Comparison of ENCODE assay signal across 14 mouse cellular contexts in genomic region chr2:162219507-162219906, GRCm38 (mm10).
DNase-seq lines count a peak whose midpoint lies in the region; ATAC-seq and TF ChIP-seq lines count a peak whose summit lies in the region.
"Had no signal": no experiment of that assay in that cellular context is flagged by ENCODE, and none has a peak within 500 bp of the region (broad histone marks: within the 10 kb centered on the region; RNA-seq: fewer than 3 reads in every experiment).

No protein-coding gene starts in this region.

- H3K36me3 ChIP-seq in intestine, embryonic 16.5 days (ENCODE audit: control insufficient read depth, insufficient read depth, low read length) = no peaks in the 10 kb centered on the region
- no peaks in the 10 kb centered on the region for H3K36me3 ChIP-seq in midbrain, embryonic 10.5 days
- H3K36me3 ChIP-seq: heart, embryonic 15.5 days; neural tube, embryonic 12.5 days had no signal

- H3K9me3 ChIP-seq in intestine, embryonic 16.5 days (ENCODE audit: control insufficient read depth, low read length) = no peaks in the 10 kb centered on the region
- H3K9me3 ChIP-seq in midbrain, embryonic 10.5 days (replicated peaks) = no peaks in the 10 kb centered on the region
- H3K9me3 ChIP-seq: heart, embryonic 15.5 days; neural tube, embryonic 12.5 days had no signal

- 86% methylated on average over 4 of the region's 4 CpGs for WGBS in intestine, embryonic 16.5 days
- WGBS in midbrain, embryonic 10.5 days = 88% methylated on average over 4 of the region's 4 CpGs

- TF ChIP-seq CTCF in layer of hippocampus, adult 2 months (conservative IDR thresholded peaks at IDR 0.05) = no peak

- peak; percentile 66 for DNase-seq in cerebellum, adult 9-10 months
- DNase-seq in layer of hippocampus, adult 2 months (ENCODE audit: low spot score in 2 of 2) = peak; percentile 59 to 84
- DNase-seq in left cerebral cortex, postnatal 36 days (ENCODE audit: low spot score in 2 of 2) = peak; percentile 42 to 76
- no peak for DNase-seq in midbrain, embryonic 10.5 days (ENCODE audit: low spot score)
- DNase-seq: kidney, adult 11 months; thymus, postnatal 4 days had no signal

- no peak overlapping the region for H3K4me3 ChIP-seq in layer of hippocampus, adult 2 months
- no peak overlapping the region for H3K4me3 ChIP-seq in intestine, embryonic 16.5 days (ENCODE audit: low read length)
- no peak overlapping the region for H3K4me3 ChIP-seq in midbrain, embryonic 10.5 days
- H3K4me3 ChIP-seq: heart, embryonic 15.5 days; neural tube, embryonic 12.5 days had no signal

- intact Hi-C loops in left cerebral cortex, postnatal 36 days (cut with DNase I) = no loop called here

- no peaks in the 10 kb centered on the region for H3K27me3 ChIP-seq in intestine, embryonic 16.5 days (replicated peaks; ENCODE audit: control insufficient read depth, insufficient read depth, low read length)
- no peaks in the 10 kb centered on the region for H3K27me3 ChIP-seq in midbrain, embryonic 10.5 days (ENCODE audit: low read depth, poor library complexity, severe bottlenecking)
- H3K27me3 ChIP-seq: heart, embryonic 15.5 days; neural tube, embryonic 12.5 days had no signal

- 0 out of 2 replicates have a peak overlapping the region, but pooled peaks have one; percentile 1 for H3K27ac ChIP-seq in layer of hippocampus, adult 2 months
- no peak overlapping the region for H3K27ac ChIP-seq in intestine, embryonic 16.5 days (ENCODE audit: low read length)
- H3K27ac ChIP-seq in midbrain, embryonic 10.5 days (replicated peaks) = no peak overlapping the region
- H3K27ac ChIP-seq: heart, embryonic 15.5 days; macrophage; neural tube, embryonic 12.5 days had no signal

- peak; percentile 86 for ATAC-seq in cerebellum, adult (ENCODE audit: insufficient number of reproducible peaks, low FRiP score, low TSS enrichment)
- no peak for ATAC-seq in megakaryocyte-erythroid progenitor cell, adult 5-6 weeks (replicated peaks; ENCODE audit: low FRiP score, low TSS enrichment, poor library complexity, severe bottlenecking)
- ATAC-seq in intestine, embryonic 16.5 days = no peak
- ATAC-seq: activated CD4-positive, CD25-positive, alpha-beta regulatory T cell, adult 4 months had no signal

- no peak overlapping the region for H3K9ac ChIP-seq in intestine, embryonic 16.5 days (ENCODE audit: low read depth, low read length)
- H3K9ac ChIP-seq: heart, embryonic 15.5 days; neural tube, embryonic 12.5 days had no signal

- H3K4me1 ChIP-seq in intestine, embryonic 16.5 days (ENCODE audit: control insufficient read depth, insufficient read depth, low read length) = no peaks in the 10 kb centered on the region
- H3K4me1 ChIP-seq in midbrain, embryonic 10.5 days = no peaks in the 10 kb centered on the region
- H3K4me1 ChIP-seq: neural tube, embryonic 12.5 days had no signal

- no peak overlapping the region for H3K4me2 ChIP-seq in intestine, embryonic 16.5 days (ENCODE audit: low read depth, low read length)
- H3K4me2 ChIP-seq: heart, embryonic 15.5 days; liver, embryonic 11.5 days; neural tube, embryonic 12.5 days had no signal
